Mouse (Mus musculus): ENCODE data around the gene Sin3b.

Sin3b gene

DNA sequence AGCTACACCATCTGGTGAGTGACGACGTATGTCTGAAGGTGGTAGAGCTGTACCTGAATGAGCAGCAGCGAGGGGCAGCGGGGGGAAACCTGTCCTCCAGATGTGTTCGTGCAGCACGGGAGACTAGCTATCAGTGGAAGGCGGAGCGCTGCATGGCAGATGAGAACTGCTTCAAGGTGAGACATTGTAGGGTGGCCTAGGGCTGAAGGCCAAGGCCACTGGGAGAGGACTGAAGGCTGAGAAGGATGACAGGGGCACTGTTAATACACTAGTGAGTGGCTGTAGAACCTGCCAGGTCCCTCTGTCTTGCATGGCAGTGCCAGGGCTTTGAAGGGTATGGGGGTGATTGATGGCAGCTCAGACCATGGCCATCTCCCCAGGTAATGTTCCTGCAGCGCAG, 30.1 kb downstream of the Sin3b start:
- no peak for DNase-seq (ENCODE audit: low read depth, low spot score)

- DNase-seq (ENCODE audit: low read depth, low spot score): no peak
These were observed 30.7 kb downstream of the Sin3b start for GRCm38 (mm10) chr8:72753781-72754180.

- no peak for DNase-seq (ENCODE audit: low read depth, low spot score)
These were observed 32.9 kb downstream of the Sin3b start for GRCm38 (mm10) chr8:72756031-72756430.

DNA sequence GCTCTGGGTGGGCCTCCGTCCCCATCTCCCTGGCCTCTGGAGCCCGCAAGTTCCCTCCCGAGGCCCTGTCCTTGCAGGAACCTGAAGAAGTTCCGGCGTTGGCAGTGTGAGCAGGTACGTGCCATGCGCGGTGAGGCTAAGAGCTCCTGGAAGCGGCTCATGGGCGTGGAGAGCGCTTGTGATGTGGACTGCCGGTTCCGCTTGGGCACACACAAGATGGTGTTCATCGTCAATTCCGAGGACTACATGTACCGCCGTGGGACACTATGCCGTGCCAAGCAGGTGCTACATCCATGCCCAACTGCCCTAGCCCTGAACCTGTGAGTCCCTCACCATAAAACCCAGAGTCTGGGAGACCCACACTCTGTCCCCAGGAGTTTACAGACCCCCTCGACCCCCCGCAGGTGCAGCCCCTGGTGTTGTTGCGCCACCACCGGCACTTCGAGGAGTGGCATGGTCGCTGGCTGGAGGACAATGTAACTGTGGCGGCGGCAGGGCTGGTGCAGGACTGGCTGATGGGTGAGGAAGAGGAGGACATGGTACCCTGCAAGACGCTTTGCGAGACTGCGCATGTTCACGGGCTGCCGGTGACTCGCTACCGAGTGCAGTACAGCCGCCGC, 33.8 kb downstream of the Sin3b start:
- no peak for DNase-seq (ENCODE audit: low read depth, low spot score)

DNA sequence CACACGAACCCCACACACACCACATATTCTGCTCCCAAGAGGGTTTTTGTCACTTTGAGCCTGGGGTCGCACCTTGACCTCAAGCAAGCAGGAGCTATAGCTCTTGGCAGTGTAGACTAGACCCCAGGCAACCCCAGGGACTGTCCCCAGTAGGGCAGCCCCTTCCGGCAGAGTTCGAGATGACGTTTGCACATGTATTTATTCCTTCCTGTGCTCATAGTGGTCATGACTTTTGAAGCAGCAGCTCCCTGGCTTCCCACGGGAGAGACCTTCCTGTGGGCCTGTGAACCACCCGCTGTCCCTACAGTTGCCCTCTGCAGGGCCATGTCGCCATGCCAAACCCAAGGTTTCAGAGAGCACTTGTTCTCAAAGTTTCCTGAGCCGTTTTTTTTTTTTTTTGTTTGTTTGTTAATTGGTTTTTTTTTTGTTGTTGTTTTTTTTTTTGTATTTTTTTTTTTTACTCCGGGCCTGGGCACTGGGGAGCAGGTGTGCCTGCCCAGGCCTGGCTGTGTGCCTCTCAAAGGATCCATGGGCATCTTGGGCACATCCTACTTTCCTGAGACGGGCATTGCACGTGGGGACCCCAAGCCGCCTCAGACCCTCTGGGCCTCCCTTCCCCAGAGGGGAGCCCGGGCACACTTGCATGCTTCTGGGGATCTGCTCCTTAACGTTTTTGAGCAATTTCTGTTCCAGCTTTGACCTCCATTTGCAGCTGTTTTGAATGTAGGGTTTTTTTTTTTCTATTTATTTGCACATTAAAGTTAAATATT, 34.5 kb downstream of the Sin3b start:
- no peak for DNase-seq (ENCODE audit: low read depth, low spot score)

- no peak for DNase-seq (ENCODE audit: low read depth, low spot score)
These were observed 35.2 kb downstream of the Sin3b start for GRCm38 (mm10) chr8:72758310-72758709.

GRCm38 (mm10) chr8:72760216-72760615, 37.1 kb downstream of the Sin3b start:
- DNase-seq (ENCODE audit: low read depth, low spot score): no peak

DNA sequence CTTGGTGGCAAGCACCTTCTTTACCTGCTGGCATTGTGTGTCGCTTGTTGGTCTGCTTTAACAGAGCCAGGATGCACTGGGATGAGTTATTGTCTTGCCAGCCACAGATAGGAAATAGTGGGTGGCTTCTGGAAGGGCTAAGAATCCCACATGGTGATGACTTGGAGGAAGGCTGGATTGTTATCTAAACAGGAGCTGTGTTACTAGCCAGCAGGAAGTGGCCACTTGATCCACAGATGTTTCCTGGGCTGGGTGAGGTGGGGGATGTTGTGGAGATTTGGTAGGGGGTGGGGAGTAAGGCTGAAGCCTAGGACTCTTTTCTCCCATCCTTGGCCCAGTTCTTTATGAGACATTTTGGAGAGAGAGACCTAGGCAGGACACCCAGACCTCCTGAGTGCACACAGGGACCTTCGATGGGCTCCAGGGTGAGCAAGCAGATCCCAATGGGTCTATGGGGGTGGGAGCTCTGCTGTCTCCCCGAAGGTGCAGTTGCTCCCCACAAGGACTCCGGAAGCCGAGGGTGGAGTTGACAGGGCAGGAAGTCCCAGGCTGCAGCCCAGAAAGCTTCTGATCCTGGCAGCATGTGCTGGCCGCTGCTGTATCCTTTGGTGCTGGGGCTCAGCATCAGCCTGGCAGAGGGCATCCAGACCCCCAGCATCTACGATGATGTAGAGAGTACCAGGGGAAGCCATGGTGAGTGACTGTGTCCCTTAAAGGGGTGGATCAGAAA, 38.4 kb downstream of the Sin3b start, which contains the start of gene F2rl3:
Gene F2rl3 (plus strand): TSS at position 559 of the 730 bp plus-strand sequence.
- no peak for DNase-seq (ENCODE audit: low read depth, low spot score)

- DNase-seq (ENCODE audit: low read depth, low spot score): no peak
These were observed 39.2 kb downstream of the Sin3b start for GRCm38 (mm10) chr8:72762306-72762705.

GRCm38 (mm10) chr8:72765696-72766095, 42.6 kb downstream of the Sin3b start:
- DNase-seq (ENCODE audit: low read depth, low spot score): peak; percentile 34

GRCm38 (mm10) chr8:72766777-72767176, 43.7 kb downstream of the Sin3b start:
- DNase-seq (ENCODE audit: low read depth, low spot score): no peak

GRCm38 (mm10) chr8:72777797-72778196, 54.7 kb downstream of the Sin3b start:
- no peak for DNase-seq (ENCODE audit: low read depth, low spot score)

GRCm38 (mm10) chr8:72780644-72781043, 57.6 kb downstream of the Sin3b start:
- DNase-seq (ENCODE audit: low read depth, low spot score): no peak

- DNase-seq (ENCODE audit: low read depth, low spot score): no peak
These were observed 78.5 kb downstream of the Sin3b start for GRCm38 (mm10) chr8:72801583-72801982.
